Mouse (Mus musculus): ENCODE results near the gene Bcat1. TPM values are rescaled to one million over a fixed set of nuclear protein-coding genes. Genes with fewer than 3 reads are reported as not detected.
"Not testable (repeated sequence)": the region's sequence is repeated elsewhere in the genome, so short reads cannot be mapped to it uniquely, and the experiment has no call there.

Gene Bcat1
- polyA plus RNA-seq, 1 experiment from 2014 or later: 102 TPM

DNA sequence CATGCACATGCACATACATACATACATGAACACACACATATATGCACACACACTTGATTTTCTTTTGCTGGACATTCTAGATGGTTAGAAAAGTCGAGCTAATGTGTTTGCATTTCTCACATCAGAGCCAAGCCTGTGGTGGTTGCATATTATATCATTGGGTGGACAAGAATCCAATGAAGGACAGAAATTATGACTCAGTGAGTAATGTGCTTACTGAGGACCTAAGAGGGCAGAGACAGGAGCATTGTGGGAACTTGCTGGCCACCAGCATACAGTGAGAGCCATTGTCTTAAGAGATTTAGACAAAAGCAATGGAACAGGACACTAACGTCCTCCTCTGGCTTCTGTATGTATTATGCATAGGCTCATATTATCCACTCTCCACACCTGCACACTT, 38.6 kb upstream of the Bcat1 start:
- no peaks in the 10 kb centered on the region for H3K27me3 ChIP-seq
- ATAC-seq: no peak
- 80% methylated on average over 2 of the region's 2 CpGs for WGBS
- H3K4me2 ChIP-seq: no peak overlapping the region
- H3K9ac ChIP-seq: no peak overlapping the region
- no peaks in the 10 kb centered on the region for H3K9me3 ChIP-seq (replicated peaks)
- no peak overlapping the region for H3K27ac ChIP-seq
- H3K4me3 ChIP-seq: no peak overlapping the region
- no peaks in the 10 kb centered on the region for H3K36me3 ChIP-seq (ENCODE audit: poor library complexity, severe bottlenecking)
- H3K4me1 ChIP-seq: peaks cover 12% of the 10 kb centered on the region

DNA sequence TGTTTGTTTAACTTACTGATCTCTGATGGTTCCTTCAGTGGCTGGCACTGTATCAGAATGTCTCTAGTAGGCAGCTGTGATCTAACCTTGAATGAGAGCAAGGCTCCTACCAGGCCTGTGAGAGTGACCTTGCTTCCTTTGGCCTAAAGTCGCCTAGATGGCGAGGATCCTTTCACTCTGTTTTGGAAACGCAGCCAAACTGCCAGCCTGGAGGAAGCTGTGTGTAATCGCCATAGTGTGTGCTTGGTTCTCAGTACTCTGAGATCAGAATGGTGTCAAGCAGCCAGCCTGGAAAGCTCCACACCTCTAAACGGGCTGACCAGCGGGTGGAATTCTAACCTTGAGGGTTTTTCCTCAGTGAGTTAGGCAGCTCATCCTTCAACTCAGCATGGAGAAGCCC, 36.9 kb upstream of the Bcat1 start:
- 67% methylated on average over 6 of the region's 6 CpGs for WGBS
- Histone ChIP-seq H3K9me3 (replicated peaks) (no peaks in the 10 kb centered on the region), H3K27me3 (no peaks in the 10 kb centered on the region), H3K4me1 (peaks cover 12% of the 10 kb centered on the region), H3K27ac (no peak overlapping the region), H3K9ac (no peak overlapping the region), H3K4me2 (no peak overlapping the region), H3K36me3 (ENCODE audit: poor library complexity, severe bottlenecking) (no peaks in the 10 kb centered on the region), H3K4me3 (no peak overlapping the region)
- ATAC-seq: no peak

DNA sequence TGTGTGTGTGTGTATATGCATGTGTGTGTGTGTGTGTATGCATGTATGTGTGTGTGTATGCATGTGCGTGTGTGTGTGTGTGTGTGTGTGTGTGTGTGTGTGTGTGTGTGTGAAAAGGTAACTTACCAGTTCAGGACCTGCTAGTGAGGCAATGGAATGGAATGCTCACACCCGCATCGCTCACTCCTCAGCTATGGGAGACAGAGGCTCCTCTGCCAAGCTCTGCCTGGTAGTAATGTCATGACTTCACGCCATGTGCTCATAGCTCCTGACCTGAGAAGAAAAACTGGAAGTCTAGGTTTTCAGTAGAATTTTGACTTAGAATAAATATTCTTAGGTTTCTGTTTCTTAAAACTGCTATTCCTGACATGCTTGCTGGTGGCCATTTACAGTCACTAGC, 34.8 kb upstream of the Bcat1 start:
- no peak for ATAC-seq
- no peaks in the 10 kb centered on the region for H3K9me3 ChIP-seq (replicated peaks)
- H3K27ac ChIP-seq: no peak overlapping the region
- H3K4me2 ChIP-seq: no peak overlapping the region
- H3K9ac ChIP-seq: no peak overlapping the region
- H3K4me1 ChIP-seq: no peaks in the 10 kb centered on the region
- 89% methylated on average over 4 of the region's 4 CpGs for WGBS
- H3K36me3 ChIP-seq (ENCODE audit: poor library complexity, severe bottlenecking): no peaks in the 10 kb centered on the region
- no peaks in the 10 kb centered on the region for H3K27me3 ChIP-seq
- H3K4me3 ChIP-seq: no peak overlapping the region

DNA sequence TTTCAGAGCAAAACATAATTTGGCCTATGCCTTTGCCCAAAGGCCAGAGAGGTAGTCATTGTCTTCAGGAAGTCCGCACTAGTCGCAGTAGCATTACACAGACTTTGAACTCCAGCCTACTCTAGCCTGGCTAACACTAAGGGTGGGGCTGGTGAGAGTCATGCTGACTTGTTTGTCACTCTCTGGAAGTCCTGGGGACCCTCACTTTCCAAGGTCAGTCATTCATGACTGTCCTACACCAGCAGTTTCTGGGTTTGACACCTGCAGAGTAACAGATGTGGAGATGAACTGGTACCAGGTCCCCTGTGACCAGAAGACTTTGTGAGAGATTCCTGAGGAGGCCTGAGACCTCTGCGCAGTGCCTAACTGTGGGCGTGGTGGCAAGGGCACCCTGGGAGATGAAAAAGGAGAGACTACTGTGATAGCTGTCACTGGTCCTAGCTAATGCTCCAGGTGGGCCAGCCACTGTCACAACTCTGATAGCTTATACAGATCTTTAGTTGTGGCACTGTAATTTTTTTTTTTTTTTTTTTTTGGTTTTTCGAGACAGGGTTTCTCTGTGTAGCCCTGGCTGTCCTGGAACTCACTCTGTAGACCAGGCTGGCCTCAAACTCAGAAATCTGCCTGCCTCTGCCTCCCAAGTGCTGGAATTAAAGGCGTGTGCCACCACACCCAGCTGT, 30.3 kb upstream of the Bcat1 start:
- Histone ChIP-seq H3K27ac (no peak overlapping the region), H3K4me3 (no peak overlapping the region), H3K36me3 (ENCODE audit: poor library complexity, severe bottlenecking) (no peaks in the 10 kb centered on the region), H3K4me2 (no peak overlapping the region), H3K9ac (no peak overlapping the region), H3K9me3 (replicated peaks) (no peaks in the 10 kb centered on the region), H3K27me3 (no peaks in the 10 kb centered on the region), H3K4me1 (no peaks in the 10 kb centered on the region)
- ATAC-seq: no peak
- WGBS: 91% methylated on average over 5 of the region's 6 CpGs

DNA sequence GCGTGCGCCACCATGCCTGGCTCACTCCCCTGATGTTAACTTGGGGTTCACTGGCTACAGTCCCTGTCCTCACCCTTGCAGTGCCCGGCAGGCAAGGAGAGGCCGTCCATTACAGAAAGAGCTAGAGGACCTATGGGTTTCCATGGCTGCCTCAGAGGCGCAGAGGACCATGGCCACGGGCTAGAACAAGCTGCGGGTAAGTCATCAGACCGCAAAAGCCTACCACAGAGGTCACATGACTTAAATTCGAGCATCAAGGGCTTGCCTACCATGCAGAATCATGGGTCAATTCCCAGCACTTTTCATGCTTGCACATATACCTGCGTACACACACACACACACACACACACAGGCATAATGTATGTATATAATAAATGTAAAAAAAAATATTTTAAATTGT, 29.5 kb upstream of the Bcat1 start:
- H3K27me3 ChIP-seq: no peaks in the 10 kb centered on the region
- no peaks in the 10 kb centered on the region for H3K4me1 ChIP-seq
- no peaks in the 10 kb centered on the region for H3K36me3 ChIP-seq (ENCODE audit: poor library complexity, severe bottlenecking)
- H3K4me2 ChIP-seq: no peak overlapping the region
- ATAC-seq: no peak
- no peak overlapping the region for H3K4me3 ChIP-seq
- H3K9me3 ChIP-seq (replicated peaks): no peaks in the 10 kb centered on the region
- no peak overlapping the region for H3K9ac ChIP-seq
- no peak overlapping the region for H3K27ac ChIP-seq
- WGBS: 95% methylated on average over 10 of the region's 10 CpGs

DNA sequence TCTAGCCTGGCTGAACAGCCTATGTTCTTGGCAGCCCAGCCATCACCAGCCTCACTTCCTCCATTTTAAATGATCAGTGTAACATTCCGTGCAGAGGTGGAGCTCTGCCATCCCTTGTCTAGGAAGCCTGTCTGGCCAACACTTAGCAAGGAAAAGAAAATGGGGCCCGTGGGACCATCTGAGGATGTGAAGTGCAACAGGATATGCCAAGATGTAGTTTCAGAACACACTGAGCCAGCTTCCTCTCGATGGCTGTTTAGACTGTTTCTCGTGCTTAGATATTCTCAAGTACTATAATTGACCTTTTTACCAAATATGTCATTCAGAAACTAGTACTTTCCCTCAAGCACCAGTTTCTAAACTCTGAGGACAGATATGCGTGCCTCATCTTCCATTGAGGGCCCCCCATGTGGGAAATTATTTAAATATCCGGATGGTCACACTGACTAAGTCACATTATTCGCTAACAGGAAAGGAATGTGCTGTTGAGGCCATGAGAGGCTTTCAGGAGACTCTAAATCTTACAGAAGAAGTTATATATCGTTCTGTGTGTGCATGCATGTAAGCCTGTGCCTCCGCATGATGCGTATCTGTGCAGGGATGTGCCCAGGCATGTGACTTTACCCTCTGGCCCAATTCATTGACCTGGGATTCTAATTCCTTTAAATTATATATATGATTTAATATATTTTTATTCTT, 28.4 kb upstream of the Bcat1 start:
- H3K36me3 ChIP-seq (ENCODE audit: poor library complexity, severe bottlenecking): no peaks in the 10 kb centered on the region
- WGBS: 87% methylated on average over 10 of the region's 10 CpGs
- no peak for ATAC-seq
- H3K9ac ChIP-seq: no peak overlapping the region
- no peaks in the 10 kb centered on the region for H3K4me1 ChIP-seq
- no peaks in the 10 kb centered on the region for H3K27me3 ChIP-seq
- no peak overlapping the region for H3K27ac ChIP-seq
- no peak overlapping the region for H3K4me3 ChIP-seq
- no peak overlapping the region for H3K4me2 ChIP-seq
- H3K9me3 ChIP-seq (replicated peaks): no peaks in the 10 kb centered on the region

DNA sequence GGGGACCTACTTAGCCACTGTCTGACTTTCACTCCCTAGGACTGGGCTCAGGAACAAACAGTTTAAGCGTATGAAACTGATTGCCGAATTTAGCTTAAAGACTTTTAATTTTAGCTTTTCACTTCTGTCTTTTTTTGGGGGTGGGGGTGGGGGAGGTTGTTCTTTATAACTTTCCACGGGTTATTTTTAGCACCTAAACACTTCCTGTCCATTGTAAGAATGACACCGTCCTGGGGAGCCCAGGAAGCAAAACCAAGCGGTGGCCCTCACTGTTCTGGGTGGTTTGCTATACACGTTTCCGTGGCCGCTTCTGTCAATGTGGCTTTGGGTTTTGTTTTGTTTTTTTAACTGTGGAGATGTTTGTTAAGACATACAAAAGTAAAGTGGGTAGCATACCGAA, 24.9 kb upstream of the Bcat1 start:
- H3K27me3 ChIP-seq: no peaks in the 10 kb centered on the region
- no peak for ATAC-seq
- H3K4me2 ChIP-seq: no peak overlapping the region

DNA sequence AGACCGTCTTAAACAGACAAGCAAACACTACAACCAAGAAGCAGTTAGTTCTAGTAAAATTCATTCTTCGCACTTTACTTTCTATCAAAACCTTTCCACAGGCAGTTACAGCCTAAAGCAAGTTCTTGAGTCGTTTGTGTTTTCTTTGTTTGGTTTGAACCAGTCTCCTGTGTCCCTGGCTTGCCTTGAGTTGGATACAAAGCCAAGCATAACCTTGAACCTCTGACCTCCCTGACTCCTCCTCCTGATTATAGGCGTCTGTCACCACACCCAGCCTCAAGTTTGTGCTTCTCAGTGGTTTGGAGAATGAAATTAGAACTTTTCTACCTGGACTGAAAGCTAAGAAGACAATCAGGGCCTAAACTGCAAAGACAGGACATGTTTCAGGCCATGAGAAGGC, 18.4 kb upstream of the Bcat1 start:
- no peak overlapping the region for H3K27ac ChIP-seq
- H3K9me3 ChIP-seq (replicated peaks): no peaks in the 10 kb centered on the region
- WGBS: 72% methylated on average over 4 of the region's 4 CpGs
- no peak for ATAC-seq
- no peak overlapping the region for H3K4me2 ChIP-seq
- no peak overlapping the region for H3K9ac ChIP-seq
- H3K27me3 ChIP-seq: no peaks in the 10 kb centered on the region
- no peaks in the 10 kb centered on the region for H3K36me3 ChIP-seq (ENCODE audit: poor library complexity, severe bottlenecking)
- H3K4me3 ChIP-seq: no peak overlapping the region
- H3K4me1 ChIP-seq: no peaks in the 10 kb centered on the region

More for the DNA sequence above, 24.9 kb upstream of the Bcat1 start:
- Histone ChIP-seq H3K9me3 (replicated peaks) (no peaks in the 10 kb centered on the region), H3K36me3 (ENCODE audit: poor library complexity, severe bottlenecking) (no peaks in the 10 kb centered on the region), H3K27ac (no peak overlapping the region), H3K4me1 (no peaks in the 10 kb centered on the region), H3K9ac (no peak overlapping the region), H3K4me3 (no peak overlapping the region)
- 79% methylated on average over 9 of the region's 9 CpGs for WGBS

DNA sequence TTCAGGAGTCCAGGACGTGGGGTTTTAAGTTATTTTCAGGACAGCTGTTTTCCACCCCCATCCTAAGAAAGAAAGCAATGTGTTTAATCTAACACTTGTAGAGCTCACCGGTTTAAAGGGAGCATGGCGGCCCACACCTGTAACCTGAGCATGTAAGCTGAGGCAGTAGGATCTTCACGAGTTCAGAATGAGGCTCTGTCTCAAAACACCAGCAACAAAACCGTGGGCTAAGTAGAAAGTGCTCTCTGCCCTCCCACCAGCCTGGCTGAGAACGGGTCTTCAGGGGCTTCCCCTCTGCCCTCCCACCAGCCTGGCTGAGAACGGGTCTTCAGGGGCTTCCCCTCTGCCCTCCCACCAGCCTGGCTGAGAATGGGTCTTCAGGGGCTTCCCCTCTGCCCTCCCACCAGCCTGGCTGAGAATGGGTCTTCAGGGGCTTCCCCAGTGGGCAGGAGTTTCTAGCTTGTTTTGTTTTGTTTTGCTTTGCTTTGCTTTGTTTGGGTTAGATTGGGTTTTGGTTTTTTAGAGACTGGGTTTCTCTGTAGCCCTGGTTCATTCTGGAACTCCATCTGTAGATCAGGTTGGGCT, 17.1 kb upstream of the Bcat1 start:
- not testable (repeated sequence) for H3K27me3 ChIP-seq; ATAC-seq; H3K9ac ChIP-seq; H3K4me1 ChIP-seq; H3K36me3 ChIP-seq (ENCODE audit: poor library complexity, severe bottlenecking); H3K9me3 ChIP-seq (replicated peaks); H3K27ac ChIP-seq; H3K4me3 ChIP-seq; H3K4me2 ChIP-seq
- 64% methylated on average over 7 of the region's 7 CpGs for WGBS

DNA sequence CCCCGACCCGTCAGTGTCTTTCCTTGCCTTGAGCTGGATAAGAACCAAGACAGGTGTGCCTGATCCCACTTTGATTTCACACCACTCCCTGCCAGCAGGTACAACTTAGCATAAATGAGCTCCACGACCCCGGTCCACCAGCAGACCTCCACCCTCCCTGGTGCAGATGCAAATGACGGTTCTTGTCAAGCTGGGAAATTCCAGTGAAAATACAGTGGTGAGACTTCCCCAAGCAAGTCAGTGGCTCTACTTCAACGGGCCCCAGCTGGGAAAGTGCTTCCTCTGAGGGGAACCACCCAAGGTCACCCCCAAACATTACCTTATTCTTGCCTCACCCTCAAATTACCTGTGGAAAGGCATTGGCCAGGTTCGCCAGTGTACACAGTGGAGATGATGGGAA, 16.0 kb upstream of the Bcat1 start:
- Histone ChIP-seq H3K9me3 (replicated peaks) (no peaks in the 10 kb centered on the region), H3K4me2 (no peak overlapping the region), H3K27me3 (no peaks in the 10 kb centered on the region), H3K4me1 (no peaks in the 10 kb centered on the region), H3K36me3 (ENCODE audit: poor library complexity, severe bottlenecking) (no peaks in the 10 kb centered on the region), H3K4me3 (no peak overlapping the region), H3K27ac (no peak overlapping the region), H3K9ac (no peak overlapping the region)
- WGBS: 87% methylated on average over 6 of the region's 7 CpGs
- no peak for ATAC-seq

DNA sequence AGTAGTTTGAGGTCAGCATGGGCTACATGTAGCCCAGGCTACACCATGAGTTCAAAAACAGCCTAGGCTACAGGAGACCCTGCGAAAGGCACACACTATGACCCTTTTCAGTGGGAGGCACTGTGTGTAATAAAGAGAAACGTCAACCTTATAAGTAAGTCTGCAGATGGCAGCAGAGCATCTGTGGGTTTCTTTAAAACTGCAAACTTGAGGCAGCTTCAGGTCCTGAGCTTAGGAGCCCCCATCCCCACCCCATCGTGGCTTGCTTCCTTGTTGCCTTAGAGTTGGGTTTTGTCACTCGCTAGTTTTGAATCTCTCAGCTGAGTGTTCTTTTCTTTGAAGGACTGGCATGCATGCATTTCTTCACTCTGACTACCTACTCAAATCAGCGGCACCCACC, 14.9 kb upstream of the Bcat1 start:
- WGBS: 82% methylated on average over 5 of the region's 5 CpGs
- no peaks in the 10 kb centered on the region for H3K4me1 ChIP-seq

DNA sequence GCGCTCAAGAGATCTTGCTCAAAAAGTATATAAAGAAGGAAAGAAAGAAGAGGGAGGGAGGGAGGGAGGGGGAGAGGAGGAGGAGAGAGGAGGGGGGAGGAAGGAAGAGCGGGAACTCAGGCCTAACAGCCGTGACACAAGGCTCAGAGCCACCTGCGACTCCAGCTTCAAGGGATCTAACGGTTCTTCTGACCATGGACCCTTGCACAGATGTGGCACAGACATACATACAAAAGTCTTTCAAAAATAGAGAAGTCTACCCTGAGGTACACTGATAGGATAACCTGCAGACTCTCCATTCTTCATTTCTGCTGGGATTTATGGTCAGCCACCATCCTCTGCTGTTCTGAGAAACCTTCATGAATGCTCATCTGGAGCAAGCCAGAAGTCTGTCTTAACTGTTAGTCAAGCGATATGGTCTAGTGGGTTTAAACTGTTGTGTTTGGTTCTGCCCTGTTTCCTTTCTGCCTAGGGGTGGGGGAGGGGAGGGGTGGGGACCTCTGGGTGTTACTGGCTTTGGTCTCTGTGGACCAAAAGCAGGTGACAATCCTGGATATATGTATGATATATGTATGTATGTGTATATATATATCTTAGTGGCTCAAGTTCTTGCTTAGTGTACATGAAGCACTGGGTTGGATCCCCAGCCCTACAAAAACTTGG, 14.3 kb upstream of the Bcat1 start:
- Histone ChIP-seq H3K36me3 (ENCODE audit: poor library complexity, severe bottlenecking) (no peaks in the 10 kb centered on the region), H3K27ac (no peak overlapping the region), H3K27me3 (no peaks in the 10 kb centered on the region), H3K9me3 (replicated peaks) (no peaks in the 10 kb centered on the region), H3K4me3 (no peak overlapping the region), H3K9ac (no peak overlapping the region), H3K4me1 (no peaks in the 10 kb centered on the region), H3K4me2 (no peak overlapping the region)
- WGBS: 79% methylated on average over 6 of the region's 6 CpGs
- ATAC-seq: no peak

More for the DNA sequence above, 14.9 kb upstream of the Bcat1 start:
- H3K9me3 ChIP-seq (replicated peaks): no peaks in the 10 kb centered on the region
- H3K4me2 ChIP-seq: no peak overlapping the region
- H3K9ac ChIP-seq: no peak overlapping the region
- ATAC-seq: no peak
- H3K27me3 ChIP-seq: no peaks in the 10 kb centered on the region
- no peak overlapping the region for H3K27ac ChIP-seq
- no peak overlapping the region for H3K4me3 ChIP-seq
- no peaks in the 10 kb centered on the region for H3K36me3 ChIP-seq (ENCODE audit: poor library complexity, severe bottlenecking)
